Mouse (Mus musculus): Measurements from ENCODE around the gene Atp4a. TPM values are rescaled to one million over a fixed set of nuclear protein-coding genes. Genes with fewer than 3 reads are reported as not detected.

The Atp4a gene
- polyA plus RNA-seq, 1 experiment, result not detected

DNA sequence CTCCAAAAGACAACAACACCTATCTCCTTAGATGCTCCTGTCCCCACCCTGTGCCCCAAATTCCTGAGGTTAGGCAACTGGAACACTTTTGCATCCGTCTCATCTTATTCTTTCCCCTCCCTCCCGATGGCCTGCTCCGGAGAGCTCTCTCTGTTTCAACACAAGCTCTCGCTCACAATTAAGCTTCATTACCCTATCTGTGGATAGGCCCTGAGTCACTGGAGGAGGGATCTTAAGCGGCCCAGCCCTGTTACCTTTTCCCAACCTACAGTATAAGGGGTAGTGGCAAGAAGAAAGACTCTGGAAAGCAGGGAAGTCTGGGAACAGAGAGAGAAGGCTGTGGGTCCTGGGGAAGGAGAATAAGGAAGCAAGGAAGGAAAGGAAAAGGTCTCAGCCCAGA is 51.4 kb downstream of the Atp4a start, which contains the start of gene Dmkn:
TSS of gene Dmkn (plus strand) at position 301 of the 400 bp plus-strand sequence.
- H3K4me3 ChIP-seq, result no peak within 1 kb of the TSS
- no peak within 1 kb of the TSS for H3ac ChIP-seq (ENCODE audit: control insufficient read depth, insufficient read length)
- H3K79me2 ChIP-seq (ENCODE audit: control insufficient read depth, insufficient read depth), result no peaks in the 10 kb centered on the region
- H3K4me2 ChIP-seq (ENCODE audit: low read depth), result no peak within 1 kb of the TSS
- TF ChIP-seq MYOG (IDR thresholded peaks at IDR 0.05; ENCODE audit: control insufficient read depth in 1 of 3, insufficient read depth in 1 of 3, insufficient read length in 2 of 3, low read depth in 2 of 3), result no peak
- TF ChIP-seq TCF3 (IDR thresholded peaks at IDR 0.05; ENCODE audit: insufficient read length, low read depth), result no peak
- TF ChIP-seq CEBPB (IDR thresholded peaks at IDR 0.05; ENCODE audit: insufficient read depth, poor library complexity, severe bottlenecking), result no peak
- no peak for TF ChIP-seq USF1 (IDR thresholded peaks at IDR 0.05; ENCODE audit: low read depth)
- TF ChIP-seq POLR2A (IDR thresholded peaks at IDR 0.05; ENCODE audit: insufficient read length, low read depth), result no peak
- no peak for TF ChIP-seq TCF12 (IDR thresholded peaks at IDR 0.05; ENCODE audit: insufficient read depth, poor library complexity, severe bottlenecking)
- no peak for TF ChIP-seq SRF (IDR thresholded peaks at IDR 0.05; ENCODE audit: control insufficient read depth, insufficient read length, low read depth)
- TF ChIP-seq E2F4 (IDR thresholded peaks at IDR 0.05; ENCODE audit: insufficient read depth), result no peak
- no peak for TF ChIP-seq REST (IDR thresholded peaks at IDR 0.05; ENCODE audit: insufficient read depth, insufficient read length)
- no peak for TF ChIP-seq MAX (IDR thresholded peaks at IDR 0.05; ENCODE audit: low read depth)
- TF ChIP-seq POLR2AphosphoS2 (IDR thresholded peaks at IDR 0.05; ENCODE audit: insufficient read length, low read depth), result no peak
- no peak for TF ChIP-seq MYOD1 (IDR thresholded peaks at IDR 0.05; ENCODE audit: control insufficient read depth in 1 of 3, insufficient read length in 2 of 3, low read depth in 2 of 3)
- no peaks in the 10 kb centered on the region for H3K36me3 ChIP-seq (ENCODE audit: control insufficient read depth, insufficient read depth)
- peaks cover 31% of the 10 kb centered on the region for H3K27me3 ChIP-seq (ENCODE audit: control insufficient read depth, insufficient read depth, insufficient read length)

DNA sequence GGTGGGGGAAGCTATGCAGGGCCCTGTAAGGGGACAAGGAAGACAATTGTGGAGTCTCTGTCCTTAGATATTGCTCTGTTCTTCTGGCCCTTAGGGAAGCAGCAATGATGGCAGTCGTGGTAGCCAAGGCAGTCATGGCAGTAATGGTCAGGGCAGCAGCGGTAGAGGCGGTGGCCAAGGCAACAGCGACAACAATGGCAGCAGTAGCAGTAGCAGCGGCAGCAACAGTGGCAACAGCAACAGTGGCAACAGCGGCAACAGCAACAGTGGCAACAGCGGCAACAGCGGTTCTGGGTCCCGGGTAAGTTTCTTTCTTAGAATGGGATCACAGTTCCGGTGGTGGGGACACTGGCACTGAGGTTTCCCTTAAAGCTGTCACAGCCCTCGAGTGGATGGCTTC is 53.2 kb downstream of the Atp4a start:
- no peak overlapping the region for H3K4me2 ChIP-seq (ENCODE audit: low read depth)
- TF ChIP-seq SRF (IDR thresholded peaks at IDR 0.05; ENCODE audit: control insufficient read depth, insufficient read length, low read depth), result no peak
- no peak for TF ChIP-seq POLR2A (IDR thresholded peaks at IDR 0.05; ENCODE audit: insufficient read length, low read depth)
- TF ChIP-seq POLR2AphosphoS2 (IDR thresholded peaks at IDR 0.05; ENCODE audit: insufficient read length, low read depth), result no peak
- TF ChIP-seq E2F4 (IDR thresholded peaks at IDR 0.05; ENCODE audit: insufficient read depth), result no peak
- TF ChIP-seq USF1 (IDR thresholded peaks at IDR 0.05; ENCODE audit: low read depth), result no peak
- TF ChIP-seq MYOD1 (IDR thresholded peaks at IDR 0.05; ENCODE audit: control insufficient read depth in 1 of 3, insufficient read length in 2 of 3, low read depth in 2 of 3), result no peak
- no peak for TF ChIP-seq REST (IDR thresholded peaks at IDR 0.05; ENCODE audit: insufficient read depth, insufficient read length)
- TF ChIP-seq MYOG (IDR thresholded peaks at IDR 0.05; ENCODE audit: control insufficient read depth in 1 of 3, insufficient read depth in 1 of 3, insufficient read length in 2 of 3, low read depth in 2 of 3), result no peak
- no peak for TF ChIP-seq TCF12 (IDR thresholded peaks at IDR 0.05; ENCODE audit: insufficient read depth, poor library complexity, severe bottlenecking)
- TF ChIP-seq TCF3 (IDR thresholded peaks at IDR 0.05; ENCODE audit: insufficient read length, low read depth), result no peak
- no peak for TF ChIP-seq CEBPB (IDR thresholded peaks at IDR 0.05; ENCODE audit: insufficient read depth, poor library complexity, severe bottlenecking)
- no peak for TF ChIP-seq MAX (IDR thresholded peaks at IDR 0.05; ENCODE audit: low read depth)
- H3K27me3 ChIP-seq (ENCODE audit: control insufficient read depth, insufficient read depth, insufficient read length), result peaks cover 31% of the 10 kb centered on the region
- no peak overlapping the region for H3ac ChIP-seq (ENCODE audit: control insufficient read depth, insufficient read length)
- H3K36me3 ChIP-seq (ENCODE audit: control insufficient read depth, insufficient read depth), result no peaks in the 10 kb centered on the region
- H3K79me2 ChIP-seq (ENCODE audit: control insufficient read depth, insufficient read depth), result no peaks in the 10 kb centered on the region
- no peak overlapping the region for H3K4me3 ChIP-seq

DNA sequence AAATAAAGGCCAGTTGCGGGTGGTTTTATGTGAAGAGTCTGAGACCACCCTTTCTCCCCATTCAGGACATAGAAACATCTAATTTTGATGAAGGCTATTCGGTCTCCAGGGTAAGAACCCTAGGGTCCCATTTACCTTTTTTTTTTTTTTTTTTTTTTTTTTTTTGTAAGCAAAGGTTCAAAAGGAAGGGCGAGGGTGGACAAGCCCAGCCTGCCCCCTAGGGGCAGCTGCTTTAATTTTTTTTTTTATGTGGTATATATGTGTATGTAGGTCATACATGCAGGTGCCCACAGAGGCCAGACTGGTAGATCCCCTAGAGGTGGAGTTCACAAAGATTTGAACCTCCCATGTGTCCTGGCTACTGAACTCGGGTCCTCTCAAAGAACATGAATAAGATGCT is 54.4 kb downstream of the Atp4a start:
- no peak overlapping the region for H3ac ChIP-seq (ENCODE audit: control insufficient read depth, insufficient read length)
- H3K36me3 ChIP-seq (ENCODE audit: control insufficient read depth, insufficient read depth), result no peaks in the 10 kb centered on the region
- no peaks in the 10 kb centered on the region for H3K79me2 ChIP-seq (ENCODE audit: control insufficient read depth, insufficient read depth)
- H3K4me3 ChIP-seq, result no peak overlapping the region
- peaks cover 31% of the 10 kb centered on the region for H3K27me3 ChIP-seq (ENCODE audit: control insufficient read depth, insufficient read depth, insufficient read length)
- TF ChIP-seq MYOD1 (IDR thresholded peaks at IDR 0.05; ENCODE audit: control insufficient read depth in 1 of 3, insufficient read length in 2 of 3, low read depth in 2 of 3) (no peak), POLR2AphosphoS2 (IDR thresholded peaks at IDR 0.05; ENCODE audit: insufficient read length, low read depth) (no peak), REST (IDR thresholded peaks at IDR 0.05; ENCODE audit: insufficient read depth, insufficient read length) (no peak), SRF (IDR thresholded peaks at IDR 0.05; ENCODE audit: control insufficient read depth, insufficient read length, low read depth) (no peak), E2F4 (IDR thresholded peaks at IDR 0.05; ENCODE audit: insufficient read depth) (no peak), TCF3 (IDR thresholded peaks at IDR 0.05; ENCODE audit: insufficient read length, low read depth) (no peak), TCF12 (IDR thresholded peaks at IDR 0.05; ENCODE audit: insufficient read depth, poor library complexity, severe bottlenecking) (no peak), CEBPB (IDR thresholded peaks at IDR 0.05; ENCODE audit: insufficient read depth, poor library complexity, severe bottlenecking) (no peak)
- H3K4me2 ChIP-seq (ENCODE audit: low read depth), result no peak overlapping the region

- H3K27me3 ChIP-seq (ENCODE audit: control insufficient read depth, insufficient read depth, insufficient read length), result peaks cover 13% of the 10 kb centered on the region
- H3ac ChIP-seq (ENCODE audit: control insufficient read depth, insufficient read length), result no peak overlapping the region
- H3K4me2 ChIP-seq (ENCODE audit: low read depth), result no peak overlapping the region
- no peaks in the 10 kb centered on the region for H3K79me2 ChIP-seq (ENCODE audit: control insufficient read depth, insufficient read depth)
- TF ChIP-seq MYOG (IDR thresholded peaks at IDR 0.05; ENCODE audit: control insufficient read depth in 1 of 3, insufficient read depth in 1 of 3, insufficient read length in 2 of 3, low read depth in 2 of 3), result no peak
- TF ChIP-seq TCF12 (IDR thresholded peaks at IDR 0.05; ENCODE audit: insufficient read depth, poor library complexity, severe bottlenecking), result no peak
- no peak for TF ChIP-seq USF1 (IDR thresholded peaks at IDR 0.05; ENCODE audit: low read depth)
- TF ChIP-seq POLR2AphosphoS2 (IDR thresholded peaks at IDR 0.05; ENCODE audit: insufficient read length, low read depth), result no peak
- TF ChIP-seq SRF (IDR thresholded peaks at IDR 0.05; ENCODE audit: control insufficient read depth, insufficient read length, low read depth), result no peak
- TF ChIP-seq POLR2A (IDR thresholded peaks at IDR 0.05; ENCODE audit: insufficient read length, low read depth), result no peak
- TF ChIP-seq CEBPB (IDR thresholded peaks at IDR 0.05; ENCODE audit: insufficient read depth, poor library complexity, severe bottlenecking), result no peak
- no peak for TF ChIP-seq E2F4 (IDR thresholded peaks at IDR 0.05; ENCODE audit: insufficient read depth)
- no peak for TF ChIP-seq TCF3 (IDR thresholded peaks at IDR 0.05; ENCODE audit: insufficient read length, low read depth)
- TF ChIP-seq REST (IDR thresholded peaks at IDR 0.05; ENCODE audit: insufficient read depth, insufficient read length), result no peak
- TF ChIP-seq MYOD1 (IDR thresholded peaks at IDR 0.05; ENCODE audit: control insufficient read depth in 1 of 3, insufficient read length in 2 of 3, low read depth in 2 of 3), result no peak
- TF ChIP-seq MAX (IDR thresholded peaks at IDR 0.05; ENCODE audit: low read depth), result no peak
- no peaks in the 10 kb centered on the region for H3K36me3 ChIP-seq (ENCODE audit: control insufficient read depth, insufficient read depth)
- no peak overlapping the region for H3K4me3 ChIP-seq
Observed at GRCm38 (mm10) chr7:30769236-30769635, 57.2 kb downstream of the Atp4a start.

Other genes with a start within 250 kb of the Atp4a start
- not detected for gene Prodh2, start 218.6 kb upstream of the Atp4a start, polyA plus RNA-seq (2012; fragmentation: generic; extraction: Trizol)
- 8.7 TPM for gene Arhgap33, start 177.1 kb upstream of the Atp4a start, polyA plus RNA-seq (2012; fragmentation: generic; extraction: Trizol)
- 27.8 TPM for gene Hspb6, start 160.0 kb upstream of the Atp4a start, polyA plus RNA-seq (2012; fragmentation: generic; extraction: Trizol)
- 3.8 TPM for gene Proser3, start 159.9 kb upstream of the Atp4a start, polyA plus RNA-seq (2012; fragmentation: generic; extraction: Trizol)
- gene Lin37, start 152.4 kb upstream of the Atp4a start, polyA plus RNA-seq (2012; fragmentation: generic; extraction: Trizol), result 55.3 TPM
- gene U2af1l4, start 148.9 kb upstream of the Atp4a start, polyA plus RNA-seq (2012; fragmentation: generic; extraction: Trizol), result 72.3 TPM
- gene Gm49396, start 148.9 kb upstream of the Atp4a start, polyA plus RNA-seq (2012; fragmentation: generic; extraction: Trizol), result 1.0 TPM
- 169 TPM for gene Psenen, start 148.6 kb upstream of the Atp4a start, polyA plus RNA-seq (2012; fragmentation: generic; extraction: Trizol)
- 0.66 TPM for gene Igflr1, start 146.8 kb upstream of the Atp4a start, polyA plus RNA-seq (2012; fragmentation: generic; extraction: Trizol)
- 12.9 TPM for gene Kmt2b, start 123.5 kb upstream of the Atp4a start, polyA plus RNA-seq (2012; fragmentation: generic; extraction: Trizol)
- gene Zbtb32, start 113.3 kb upstream of the Atp4a start, polyA plus RNA-seq (2012; fragmentation: generic; extraction: Trizol), result 0.11 TPM
- 0.59 TPM for gene Upk1a, start 99.4 kb upstream of the Atp4a start, polyA plus RNA-seq (2012; fragmentation: generic; extraction: Trizol)
- 1,108 TPM for gene Cox6b1, start 86.1 kb upstream of the Atp4a start, polyA plus RNA-seq (2012; fragmentation: generic; extraction: Trizol)
- not detected for gene Etv2, start 76.4 kb upstream of the Atp4a start, polyA plus RNA-seq (2012; fragmentation: generic; extraction: Trizol)
- gene Rbm42, start 61.9 kb upstream of the Atp4a start, polyA plus RNA-seq (2012; fragmentation: generic; extraction: Trizol), result 124 TPM
- gene Haus5, start 47.2 kb upstream of the Atp4a start, polyA plus RNA-seq (2012; fragmentation: generic; extraction: Trizol), result 8.4 TPM
- gene Pmis2, start 40.6 kb upstream of the Atp4a start, polyA plus RNA-seq (2012; fragmentation: generic; extraction: Trizol), result not detected
- not detected for gene 2200002J24Rik, start 13.3 kb upstream of the Atp4a start, polyA plus RNA-seq (2012; fragmentation: generic; extraction: Trizol)
- gene Tmem147, start 17.3 kb downstream of the Atp4a start, polyA plus RNA-seq (2012; fragmentation: generic; extraction: Trizol), result 241 TPM
- gene Gapdhs, start 31.5 kb downstream of the Atp4a start, polyA plus RNA-seq (2012; fragmentation: generic; extraction: Trizol), result 0.05 TPM
- gene Sbsn, start 39.3 kb downstream of the Atp4a start, polyA plus RNA-seq (2012; fragmentation: generic; extraction: Trizol), result 0.79 TPM
- gene Dmkn, start 51.5 kb downstream of the Atp4a start, polyA plus RNA-seq (2012; fragmentation: generic; extraction: Trizol), result not detected
- gene Krtdap, start 75.7 kb downstream of the Atp4a start, polyA plus RNA-seq (2012; fragmentation: generic; extraction: Trizol), result not detected
- not detected for gene Ffar2, start 111.6 kb downstream of the Atp4a start, polyA plus RNA-seq (2012; fragmentation: generic; extraction: Trizol)
- gene Ffar3, start 144.0 kb downstream of the Atp4a start, polyA plus RNA-seq (2012; fragmentation: generic; extraction: Trizol), result not detected
- not detected for gene Ffar1, start 149.4 kb downstream of the Atp4a start, polyA plus RNA-seq (2012; fragmentation: generic; extraction: Trizol)
- gene Cd22, start 168.1 kb downstream of the Atp4a start, polyA plus RNA-seq (2012; fragmentation: generic; extraction: Trizol), result not detected
- 0.01 TPM for gene Mag, start 202.7 kb downstream of the Atp4a start, polyA plus RNA-seq (2012; fragmentation: generic; extraction: Trizol)
- gene Hamp2, start 212.5 kb downstream of the Atp4a start, polyA plus RNA-seq (2012; fragmentation: generic; extraction: Trizol), result not detected
- gene Hamp, start 231.8 kb downstream of the Atp4a start, polyA plus RNA-seq (2012; fragmentation: generic; extraction: Trizol), result not detected
- 88.6 TPM for gene Usf2, start 244.6 kb downstream of the Atp4a start, polyA plus RNA-seq (2012; fragmentation: generic; extraction: Trizol)

Measured in myocyte (in vitro differentiated cells).